Mouse (Mus musculus): Measurements from ENCODE around the gene Mrpl16.

DNA sequence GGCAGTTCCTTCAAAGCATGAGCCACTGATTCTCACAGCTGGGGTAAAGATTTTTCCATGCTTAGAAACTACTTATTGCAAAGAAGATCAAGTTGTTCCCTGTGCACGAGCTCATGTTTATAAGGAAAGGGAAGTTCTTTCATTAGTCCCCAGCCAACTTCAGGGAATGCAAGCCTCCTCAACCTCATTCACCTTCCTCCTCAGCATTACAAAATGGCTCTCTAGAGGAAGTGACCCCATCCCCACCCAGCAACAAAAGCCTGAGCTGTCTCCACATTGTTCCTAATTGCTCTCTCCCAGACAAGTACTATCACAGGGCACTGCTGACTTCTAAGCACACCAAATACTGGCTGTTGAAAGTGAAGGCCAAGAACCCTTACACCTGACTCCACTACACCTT lies 34.2 kb downstream of the Mrpl16 start:
- no peak for TF ChIP-seq CTCF (conservative IDR thresholded peaks at IDR 0.05; ENCODE audit: insufficient read depth, insufficient read length, low read depth, low read length)
- no peak for TF ChIP-seq POLR2A (IDR thresholded peaks at IDR 0.05; ENCODE audit: low read depth, low read length)
